Comparison of ENCODE assay signal across 16 mouse cellular contexts in genomic region chr14:74679841-74680240, GRCm38 (mm10).
"Had no signal": no experiment of that assay in that cellular context is flagged by ENCODE, and none has a peak within 500 bp of the region (broad histone marks: within the 10 kb centered on the region; RNA-seq: fewer than 3 reads in every experiment).

No protein-coding gene starts in this region.

- H3K36me3 ChIP-seq: neural tube, embryonic 12.5 days; neural tube, embryonic 13.5 days; neural tube, embryonic 15.5 days; stomach, embryonic 15.5 days had no signal

- H3K4me2 ChIP-seq: neural tube, embryonic 12.5 days; neural tube, embryonic 13.5 days; neural tube, embryonic 15.5 days; stomach, embryonic 15.5 days had no signal

- H3K9ac ChIP-seq: neural tube, embryonic 12.5 days; neural tube, embryonic 13.5 days; neural tube, embryonic 15.5 days; stomach, embryonic 15.5 days had no signal

- H3K4me1 ChIP-seq: neural tube, embryonic 12.5 days; neural tube, embryonic 13.5 days; neural tube, embryonic 15.5 days; stomach, embryonic 15.5 days had no signal

- H3K9me3 ChIP-seq: neural tube, embryonic 12.5 days; neural tube, embryonic 13.5 days; neural tube, embryonic 15.5 days; stomach, embryonic 15.5 days had no signal

- H3K27me3 ChIP-seq: neural tube, embryonic 12.5 days; neural tube, embryonic 13.5 days; neural tube, embryonic 15.5 days; stomach, embryonic 15.5 days had no signal

- H3K27ac ChIP-seq: neural tube, embryonic 12.5 days; neural tube, embryonic 13.5 days; neural tube, embryonic 15.5 days; stomach, embryonic 15.5 days; stomach, postnatal 0 days had no signal

- H3K4me3 ChIP-seq: neural tube, embryonic 12.5 days; neural tube, embryonic 13.5 days; neural tube, embryonic 15.5 days; stomach, embryonic 15.5 days had no signal

- DNase-seq: right cerebral cortex, adult 18-20 months; right cerebral cortex, postnatal 14 days; right cerebral cortex, postnatal 25 days; right cerebral cortex, postnatal 4 days; spleen, adult 18-20 months; thymus, adult 18-20 months; thymus, adult 2 months; thymus, postnatal 14 days; thymus, postnatal 25 days; thymus, postnatal 36 days; thymus, postnatal 4 days had no signal
